Mouse (Mus musculus) liver, postnatal 0 days (tissue): ENCODE data around the gene Rtca. TPM values are rescaled to one million over a fixed set of nuclear protein-coding genes. Genes with fewer than 3 reads are reported as not detected.

Experiments used
- ATAC-seq: fragments of 200-750 bp; cut with Nextera tagmentation; 2 replicates; pipeline ENCODE4 v1.8.0; 2017; ENCODE audit warnings: mild to moderate bottlenecking, moderate library complexity
- DNase-seq: peaks from one replicate; pipeline ENCODE4 v3.0.0-alpha.2; 2016
- H3K27ac ChIP-seq: fragments of 300-500 bp; sonication (generic); 2 replicates; pipeline ENCODE4 v1.5.1; 2014; ENCODE audit warnings: antibody characterized with exemption, moderate library complexity, mild to moderate bottlenecking, low read depth
- H3K27me3 ChIP-seq: fragments of 300-500 bp; sonication (generic); 2 replicates; pipeline ENCODE4 v1.6.1; 2014; ENCODE audit warnings: low read length, control low read depth, mixed read lengths; ENCODE audit not compliant: insufficient read depth
- H3K36me3 ChIP-seq: fragments of 300-500 bp; sonication (generic); replicated peaks from 2 replicates; pipeline ENCODE4 v1.6.1; 2014; ENCODE audit warnings: mild to moderate bottlenecking, control low read depth, low read length, moderate library complexity, mixed read lengths; ENCODE audit not compliant: insufficient read depth
- H3K4me1 ChIP-seq: fragments of 300-500 bp; sonication (generic); 2 replicates; pipeline ENCODE4 v1.6.1; 2014; ENCODE audit warnings: antibody characterized with exemption, mild to moderate bottlenecking, control low read depth; ENCODE audit not compliant: insufficient read depth
- H3K4me2 ChIP-seq: fragments of 300-500 bp; sonication (generic); 2 replicates; pipeline ENCODE4 v1.6.1; 2014; ENCODE audit warnings: low read depth, mild to moderate bottlenecking, low read length, moderate library complexity, mixed read lengths
- H3K4me3 ChIP-seq: fragments of 300-500 bp; sonication (generic); 2 replicates; pipeline ENCODE4 v1.5.1; 2014; ENCODE audit warnings: low read depth, low read length
- H3K9ac ChIP-seq: fragments of 300-500 bp; sonication (generic); replicated peaks from 2 replicates; pipeline ENCODE4 v1.6.1; 2014; ENCODE audit warnings: mild to moderate bottlenecking, moderate library complexity
- H3K9me3 ChIP-seq: fragments of 300-500 bp; sonication (generic); 2 replicates; pipeline ENCODE4 v1.6.1; 2016; ENCODE audit warnings: mild to moderate bottlenecking, control low read depth, low read length, mixed read lengths
- CTCF ChIP-seq: sonication (generic); IDR thresholded peaks from 2 replicates; pipeline ENCODE4 v1.5.1; 2016; ENCODE audit warnings: antibody characterized with exemption, low read depth
- EP300 ChIP-seq: IDR thresholded peaks from 2 replicates; pipeline ENCODE4 v1.6.1; 2016; ENCODE audit warnings: antibody characterized with exemption, low read depth, mild to moderate bottlenecking
- WGBS: fragments of 180-500 bp; shearing (Covaris S2); extraction: QIAGEN DNeasy Blood & Tissue Kit; methylation state at CpG from one replicate; pipeline ENCODE4 v1.1.7; 2014; ENCODE audit not compliant: insufficient replicate concordance; 5-methylcytosine and 5-hydroxymethylcytosine counted together
- polyA plus RNA-seq: library from polyadenylated mRNA; unstranded; fragments of >200 nt; fragmentation: Nextera tagmentation; extraction: Ambion mirVana; gene quantifications from 2 replicates; pipeline ENCODE4 v1.2.1, GENCODE M21; 2015

Rtca gene
- 20.3 and 20.9 TPM in 2 replicates for polyA plus RNA-seq

GRCm38 (mm10) chr3:116507772-116508351 is at the start of gene Rtca:
TSS of gene Rtca (minus strand) at chr3:116508208.
- WGBS = under 1% methylated on average over 44 of the region's 44 CpGs
- ATAC-seq = peak; percentile 88

DNA sequence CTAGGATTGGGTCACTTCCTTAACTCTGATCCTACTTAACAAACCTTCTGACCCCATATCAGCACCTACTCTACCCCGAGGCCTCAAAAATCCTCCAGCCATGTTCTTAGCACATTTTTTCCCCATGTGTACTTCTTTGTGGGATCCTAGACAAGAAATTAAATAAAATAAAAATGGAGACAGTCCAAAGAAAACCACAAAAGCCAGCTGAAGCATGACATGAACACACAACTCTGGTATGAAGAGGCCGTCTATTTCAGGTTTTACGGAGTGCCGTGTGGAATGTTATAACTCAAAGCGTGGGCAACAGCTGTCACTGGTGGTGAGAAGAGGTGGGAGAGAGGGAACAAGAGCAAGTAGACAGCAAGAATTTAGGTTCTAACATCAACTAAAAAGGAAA is 43.4 kb upstream of the Rtca start:
- DNase-seq = no peak
- Histone ChIP-seq H3K4me3 (no peak overlapping the region), H3K36me3 (peaks cover 11% of the 10 kb centered on the region), H3K27me3 (no peaks in the 10 kb centered on the region), H3K4me1 (no peaks in the 10 kb centered on the region), H3K27ac (no peak overlapping the region), H3K4me2 (no peak overlapping the region), H3K9me3 (no peaks in the 10 kb centered on the region), H3K9ac (no peak overlapping the region)
- TF ChIP-seq CTCF (no peak), EP300 (no peak)
- no peak for ATAC-seq
- 90% methylated on average over 5 of the region's 5 CpGs for WGBS

More at GRCm38 (mm10) chr3:116507772-116508351, at the start of gene Rtca:
- peak within 1 kb of the TSS; percentile 96 for H3K4me2 ChIP-seq
- peak within 1 kb of the TSS; percentile 77 for H3K4me3 ChIP-seq
- no peaks in the 10 kb centered on the region for H3K27me3 ChIP-seq
- H3K27ac ChIP-seq = no peak within 1 kb of the TSS; the same call in 1 of the 2 replicates
- H3K36me3 ChIP-seq = peaks cover 27% of the 10 kb centered on the region
- peak within 1 kb of the TSS; percentile 73 for H3K9ac ChIP-seq
- TF ChIP-seq CTCF = peak; percentile 96
- TF ChIP-seq EP300 = peak; percentile 48; the same call in 1 of the 2 replicates
- DNase-seq = peak; percentile 97
- H3K9me3 ChIP-seq = no peaks in the 10 kb centered on the region
- peaks cover 22% of the 10 kb centered on the region for H3K4me1 ChIP-seq

DNA sequence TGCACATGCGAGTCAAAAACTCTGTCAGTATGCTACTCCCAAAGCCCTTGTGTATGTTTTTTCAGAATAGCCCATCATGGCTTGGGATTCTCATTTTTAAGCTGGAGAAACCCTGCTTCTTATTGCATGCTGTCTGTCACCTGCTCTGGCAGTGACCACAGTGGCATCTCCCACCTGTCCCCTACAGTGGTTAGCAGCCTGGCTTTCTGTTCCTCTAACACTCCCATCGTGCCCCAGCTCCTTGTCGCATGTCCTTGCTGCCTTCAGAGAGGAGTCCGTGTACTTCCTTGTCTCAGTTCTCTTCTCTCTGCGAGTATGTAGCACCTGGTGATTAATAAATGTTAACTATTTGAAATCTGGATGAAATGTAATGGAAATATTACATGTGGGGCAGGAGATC is 39.4 kb upstream of the Rtca start:
- WGBS = 77% methylated on average over 5 of the region's 5 CpGs
- TF ChIP-seq CTCF (no peak), EP300 (no peak)
- Histone ChIP-seq H3K4me3 (no peak overlapping the region), H3K9ac (no peak overlapping the region), H3K27ac (no peak overlapping the region), H3K9me3 (no peaks in the 10 kb centered on the region), H3K36me3 (peaks cover 19% of the 10 kb centered on the region), H3K4me2 (no peak overlapping the region), H3K27me3 (no peaks in the 10 kb centered on the region), H3K4me1 (no peaks in the 10 kb centered on the region)
- no peak for ATAC-seq
- no peak for DNase-seq

GRCm38 (mm10) chr3:116542532-116542931 is 34.5 kb upstream of the Rtca start:
- WGBS = 38% methylated on average over 3 of the region's 3 CpGs
- TF ChIP-seq CTCF (no peak), EP300 (no peak)
- no peak overlapping the region for H3K27ac ChIP-seq
- no peaks in the 10 kb centered on the region for H3K27me3 ChIP-seq
- no peak overlapping the region for H3K4me3 ChIP-seq
- DNase-seq = no peak
- no peak overlapping the region for H3K9ac ChIP-seq
- no peak overlapping the region for H3K4me2 ChIP-seq
- H3K4me1 ChIP-seq = no peaks in the 10 kb centered on the region
- no peaks in the 10 kb centered on the region for H3K9me3 ChIP-seq
- no peak for ATAC-seq
- peaks cover 23% of the 10 kb centered on the region; the same call in 1 of the 2 replicates for H3K36me3 ChIP-seq

DNA sequence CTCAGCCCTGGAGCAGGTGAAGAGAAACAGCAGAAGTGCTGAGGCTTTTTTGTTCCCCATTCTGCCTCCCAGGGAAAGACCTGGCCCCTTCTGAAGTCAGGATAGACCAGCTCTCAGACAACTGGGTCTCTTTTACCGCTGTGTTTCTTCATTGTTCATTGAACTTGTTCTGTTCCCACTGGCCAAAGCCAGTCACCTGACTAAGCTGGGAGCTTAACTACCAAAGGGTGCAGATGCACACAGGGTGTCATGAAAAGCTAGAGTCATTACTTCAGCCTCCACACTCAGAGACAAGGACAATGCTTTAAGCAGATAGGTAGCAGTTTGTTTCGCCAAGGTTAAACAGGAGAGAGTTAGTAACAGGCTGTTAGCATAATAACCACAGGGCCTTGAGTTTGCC is 34.1 kb upstream of the Rtca start:
- H3K9ac ChIP-seq = no peak overlapping the region
- H3K36me3 ChIP-seq = peaks cover 23% of the 10 kb centered on the region; the same call in 1 of the 2 replicates
- no peaks in the 10 kb centered on the region for H3K27me3 ChIP-seq
- no peak overlapping the region for H3K4me3 ChIP-seq
- DNase-seq (no peak), ATAC-seq (no peak)
- no peaks in the 10 kb centered on the region for H3K4me1 ChIP-seq
- H3K27ac ChIP-seq = no peak overlapping the region
- WGBS = 30% methylated on average over 2 of the region's 2 CpGs
- no peak for TF ChIP-seq EP300
- no peak for TF ChIP-seq CTCF
- no peaks in the 10 kb centered on the region for H3K9me3 ChIP-seq
- no peak overlapping the region for H3K4me2 ChIP-seq

DNA sequence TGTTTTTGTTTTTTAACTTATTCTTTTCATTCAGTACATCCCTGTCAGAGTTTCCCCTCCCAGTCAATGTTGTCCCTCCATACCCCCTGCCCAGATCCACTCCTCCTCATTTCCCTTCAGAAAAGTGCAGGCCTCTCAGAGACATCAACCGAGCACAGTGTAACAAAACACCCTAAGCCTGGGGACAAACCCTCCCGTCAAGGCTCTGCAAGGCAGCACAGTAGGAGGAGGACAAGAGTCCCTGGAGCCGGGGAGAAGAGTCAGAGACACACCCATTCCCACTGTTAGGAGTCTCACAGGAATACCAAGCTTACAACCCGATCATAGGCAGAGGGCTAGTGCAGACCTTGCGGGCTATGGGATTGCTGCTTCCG is 29.2 kb upstream of the Rtca start:
- H3K4me2 ChIP-seq = no peak overlapping the region
- H3K4me3 ChIP-seq = no peak overlapping the region
- DNase-seq = no peak
- 81% methylated on average over 6 of the region's 6 CpGs for WGBS
- H3K9ac ChIP-seq = no peak overlapping the region
- no peak overlapping the region for H3K27ac ChIP-seq
- H3K36me3 ChIP-seq = peaks cover 27% of the 10 kb centered on the region
- no peak for ATAC-seq
- H3K27me3 ChIP-seq = no peaks in the 10 kb centered on the region
- no peak for TF ChIP-seq EP300
- TF ChIP-seq CTCF = no peak
- H3K9me3 ChIP-seq = no peaks in the 10 kb centered on the region
- H3K4me1 ChIP-seq = no peaks in the 10 kb centered on the region
